Mouse (Mus musculus): ENCODE results near the gene Ninj2.

DNA sequence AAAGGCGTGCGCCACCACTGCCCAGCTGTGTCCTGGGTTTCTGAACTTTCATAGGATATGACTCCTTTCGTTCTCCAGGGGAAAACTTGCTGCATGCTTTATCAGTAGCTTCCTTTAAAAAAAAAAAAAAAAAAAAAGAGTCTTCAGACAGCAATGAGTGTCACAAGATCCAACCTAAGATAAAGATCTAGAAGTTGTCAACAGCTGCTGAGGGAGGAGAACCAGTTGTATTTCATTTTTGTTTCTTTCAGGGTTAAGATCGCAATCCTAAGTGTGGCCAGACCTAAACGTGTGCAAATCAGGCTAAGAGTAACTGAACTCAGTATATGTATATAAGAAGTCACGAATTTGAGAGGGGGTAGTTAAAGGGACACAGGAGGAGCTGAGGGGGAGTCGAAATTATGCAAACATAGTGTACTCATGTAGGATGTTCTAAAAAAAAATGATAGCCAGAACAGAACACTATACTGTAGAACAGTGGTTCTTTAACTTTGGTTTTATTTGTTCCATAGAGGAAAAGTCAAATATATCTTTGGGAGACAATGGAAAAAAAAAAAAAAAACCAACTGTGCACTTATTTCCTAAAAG lies 45.4 kb upstream of the Ninj2 start:
- TF ChIP-seq CTCF (conservative IDR thresholded peaks at IDR 0.05 in 1 of 2, IDR thresholded peaks at IDR 0.05 in 1 of 2; ENCODE audit: low read depth in 2 of 2, low read length in 2 of 2) = no peak
- no peak for TF ChIP-seq TBP (conservative IDR thresholded peaks at IDR 0.05; ENCODE audit: low read depth, low read length)
- no peak for TF ChIP-seq POLR2A (IDR thresholded peaks at IDR 0.05; ENCODE audit: low read depth, low read length)
- TF ChIP-seq JUND (conservative IDR thresholded peaks at IDR 0.05; ENCODE audit: low read depth, low read length) = no peak
- no peak for TF ChIP-seq ZMIZ1 (IDR thresholded peaks at IDR 0.05; ENCODE audit: low read depth, low read length)
- no peak for TF ChIP-seq CHD1 (IDR thresholded peaks at IDR 0.05; ENCODE audit: low read depth, low read length)
- no peak for TF ChIP-seq POLR2AphosphoS2 (IDR thresholded peaks at IDR 0.05; ENCODE audit: low read depth, low read length)
- no peak for TF ChIP-seq ELF1 (IDR thresholded peaks at IDR 0.05; ENCODE audit: low read depth, low read length)
- no peak for TF ChIP-seq HCFC1 (IDR thresholded peaks at IDR 0.05; ENCODE audit: low read depth, low read length)
- no peak for TF ChIP-seq UBTF (IDR thresholded peaks at IDR 0.05; ENCODE audit: low read depth, low read length)
- TF ChIP-seq E2F4 (IDR thresholded peaks at IDR 0.05; ENCODE audit: insufficient replicate concordance, low read depth, low read length) = no peak
